Mouse (Mus musculus) spleen, postnatal 36 days (tissue): ENCODE results near the gene Tnfrsf25.

Source experiments
- DNase-seq, 2 experiments: peaks; one replicate each; pipeline ENCODE4 v3.0.0; 2022; ENCODE audit warnings: low spot score in 2 of 2, mixed read lengths in 1 of 2

Gene Tnfrsf25

DNA sequence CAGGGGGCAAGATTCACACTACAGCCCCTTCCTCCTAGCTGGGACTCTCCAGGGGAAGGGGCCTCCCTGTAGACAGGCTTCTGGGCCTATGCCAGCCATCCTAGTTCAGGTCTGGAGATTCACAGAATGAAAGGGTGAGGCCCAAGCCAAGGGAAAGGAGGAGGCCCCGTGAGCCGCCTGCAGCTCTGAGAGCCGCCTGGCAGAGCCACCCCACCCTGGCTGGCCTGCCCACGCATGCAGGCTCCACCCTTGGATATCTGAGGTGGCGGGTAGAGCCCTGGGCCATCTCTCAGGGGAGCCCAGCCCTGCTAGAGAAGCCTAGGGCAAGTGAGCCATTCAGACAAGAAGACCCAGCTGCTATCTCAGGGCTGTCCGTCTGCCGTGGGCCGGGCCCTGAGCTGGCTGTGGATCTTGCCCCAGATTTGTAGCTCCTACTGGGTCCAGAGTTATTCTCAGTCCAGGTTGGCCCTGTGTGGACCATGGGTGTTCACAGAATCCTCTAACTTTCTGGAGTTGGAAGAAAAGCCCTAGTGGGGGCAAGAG is 22.9 kb upstream of the Tnfrsf25 start:
- DNase-seq = peak; percentile 55 to 56

DNA sequence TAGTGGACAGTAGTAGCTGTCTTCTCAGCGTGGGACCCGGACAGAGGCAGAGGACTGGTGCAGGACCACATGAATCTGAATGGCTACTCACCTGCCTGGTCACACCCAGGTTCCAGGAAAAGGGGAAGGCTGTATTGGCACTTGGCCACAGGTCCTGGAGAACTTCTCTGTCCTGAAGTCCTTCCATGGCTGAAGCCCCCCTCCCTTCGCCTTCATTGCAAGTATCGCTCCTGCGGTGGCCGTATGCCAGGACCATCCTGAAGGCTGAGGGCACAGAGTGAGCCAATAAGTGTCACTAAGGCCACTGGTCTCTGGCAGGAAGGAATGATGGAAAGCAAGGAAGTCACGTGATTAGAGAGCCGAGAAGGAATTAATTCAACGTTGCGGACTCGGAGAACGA is 21.5 kb upstream of the Tnfrsf25 start:
- no peak for DNase-seq

DNA sequence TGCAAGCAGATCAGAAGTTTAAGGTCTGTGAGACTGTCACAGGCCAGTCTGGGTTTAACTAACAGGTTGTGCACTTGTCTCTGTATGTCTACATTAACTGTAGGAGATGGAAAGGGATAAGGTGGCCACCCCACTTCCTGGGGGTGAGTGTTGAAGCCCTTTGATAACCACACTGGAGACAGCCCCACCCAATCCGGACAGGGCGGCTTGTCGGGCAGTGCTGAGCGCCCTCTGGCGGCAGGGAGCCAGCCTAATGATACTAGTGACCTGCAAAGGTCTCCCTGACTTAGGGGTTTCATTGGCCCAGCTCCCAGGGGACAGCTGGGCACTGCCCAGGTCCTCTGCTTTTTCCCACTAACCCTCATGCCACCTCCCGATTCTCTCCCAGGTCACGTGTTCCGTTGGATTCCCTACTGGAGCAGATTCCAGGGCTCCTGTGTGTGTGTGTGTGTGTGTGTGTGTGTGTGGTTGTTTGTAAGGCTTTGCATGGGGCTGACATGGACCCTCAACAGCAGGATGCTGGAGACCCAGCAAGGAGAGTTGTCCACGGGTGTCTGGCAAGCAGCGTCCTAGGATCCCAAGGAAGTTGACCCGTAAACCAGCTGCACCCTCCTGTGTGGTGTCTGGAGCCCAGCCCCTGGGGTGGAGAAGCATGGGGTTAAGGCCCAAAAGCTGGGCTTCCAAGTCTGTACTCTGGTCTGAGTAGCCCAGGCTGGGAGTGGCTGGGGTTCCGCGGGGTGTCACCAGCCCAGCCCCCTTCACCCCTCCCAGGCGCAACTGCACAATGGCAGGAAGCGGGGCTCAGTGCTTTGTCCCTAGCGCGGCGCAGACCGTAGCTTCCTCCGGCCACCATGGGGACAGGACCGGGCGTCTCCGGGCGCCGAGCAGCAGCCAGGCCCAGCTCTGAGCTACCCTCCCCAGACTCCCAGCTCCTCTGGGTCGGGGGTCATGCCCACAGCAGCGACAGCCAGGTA is 19.5 kb upstream of the Tnfrsf25 start:
- peak; percentile 74 to 81 for DNase-seq

DNA sequence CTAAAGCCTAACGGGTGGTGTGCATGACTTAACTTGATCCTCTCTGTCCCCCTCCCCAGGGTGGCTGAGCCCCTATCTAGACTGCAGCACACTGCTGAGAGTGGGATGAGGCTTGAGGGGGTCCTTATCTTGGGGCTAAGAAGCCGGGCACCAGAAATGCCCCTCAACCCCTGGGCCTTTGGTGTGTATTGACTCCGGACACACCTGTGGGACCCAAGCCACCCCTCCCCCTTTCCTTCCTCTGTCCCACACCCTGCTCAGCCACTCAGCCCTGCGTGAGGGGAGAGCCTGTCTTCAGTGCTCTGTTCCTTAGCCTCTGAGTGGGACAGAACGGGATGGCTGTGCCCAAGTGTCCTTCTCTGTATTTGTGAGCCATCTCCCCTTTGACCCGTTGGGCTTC is 18.8 kb upstream of the Tnfrsf25 start:
- no peak for DNase-seq

- no peak for DNase-seq
Measured at GRCm38 (mm10) chr4:152097911-152098799, 17.6 kb upstream of the Tnfrsf25 start.

DNA sequence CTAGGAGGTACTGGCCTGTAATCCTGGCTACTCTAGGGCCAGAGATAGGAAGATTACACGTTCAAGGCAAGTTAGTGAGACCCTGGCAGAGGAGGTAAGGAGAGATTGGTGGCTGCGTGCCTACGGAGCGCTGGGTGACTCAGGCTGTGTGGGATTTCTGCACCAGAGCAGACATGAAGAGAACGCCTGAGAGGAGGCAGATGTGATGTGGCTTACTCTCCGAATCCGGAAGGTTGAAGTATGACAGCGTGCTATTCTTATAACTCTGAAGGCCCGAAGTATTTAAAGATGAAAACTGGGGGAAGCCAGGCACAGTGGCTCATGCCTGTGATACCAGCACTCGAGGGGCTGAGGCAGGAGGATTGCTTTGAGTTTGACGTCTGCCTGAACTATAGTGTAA is 15.2 kb upstream of the Tnfrsf25 start:
- DNase-seq = no peak

DNA sequence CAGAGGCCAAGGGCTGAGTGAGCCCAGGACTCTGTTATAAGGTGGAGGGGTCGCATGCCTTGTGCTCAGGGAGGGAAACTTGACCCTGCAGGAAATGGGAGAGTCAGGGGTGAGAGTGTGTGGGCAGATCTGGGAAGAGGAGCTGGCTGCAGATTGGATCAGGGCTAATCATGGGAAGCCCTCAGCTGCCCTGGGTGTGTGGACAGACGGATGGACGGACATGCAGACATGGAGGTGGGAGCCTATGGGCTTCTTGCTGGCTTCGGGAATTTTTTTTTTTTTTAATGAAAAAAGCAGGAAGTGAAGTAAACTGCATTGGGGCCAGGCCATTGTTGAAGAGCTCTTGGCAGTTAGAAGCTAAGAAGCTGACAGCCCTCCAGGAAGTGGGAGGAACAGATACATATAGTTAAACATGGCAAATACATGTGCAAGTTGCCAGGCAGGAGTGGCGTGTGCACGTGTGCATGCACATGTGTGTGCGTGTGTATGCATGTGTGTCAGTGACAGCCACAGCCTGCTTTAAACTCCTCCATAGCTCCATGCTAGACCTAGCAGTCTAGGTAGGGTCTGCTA is 14.6 kb upstream of the Tnfrsf25 start:
- no peak for DNase-seq

- no peak for DNase-seq
Measured at GRCm38 (mm10) chr4:152101921-152102320, 13.8 kb upstream of the Tnfrsf25 start.

DNA sequence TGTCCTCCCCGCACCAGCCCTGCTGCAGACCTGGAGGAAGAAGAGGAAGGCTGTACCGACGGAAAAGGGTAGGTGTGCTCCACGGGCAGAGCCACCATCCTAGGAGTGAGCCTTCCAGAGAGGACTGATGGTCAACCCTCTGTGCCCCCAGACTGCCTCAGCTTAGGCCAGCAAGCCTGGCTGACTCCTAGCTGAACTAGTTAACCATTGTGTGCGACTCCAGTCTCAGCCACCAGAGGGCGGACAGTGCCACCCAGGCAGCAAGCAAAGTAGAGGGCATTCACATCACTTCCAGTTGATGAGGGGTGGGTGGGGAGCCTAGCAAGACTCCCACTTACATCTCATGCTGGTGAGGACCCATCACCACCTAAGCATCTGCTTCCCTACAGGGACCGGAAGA is 12.7 kb upstream of the Tnfrsf25 start:
- DNase-seq = peak; percentile 61 to 64

DNA sequence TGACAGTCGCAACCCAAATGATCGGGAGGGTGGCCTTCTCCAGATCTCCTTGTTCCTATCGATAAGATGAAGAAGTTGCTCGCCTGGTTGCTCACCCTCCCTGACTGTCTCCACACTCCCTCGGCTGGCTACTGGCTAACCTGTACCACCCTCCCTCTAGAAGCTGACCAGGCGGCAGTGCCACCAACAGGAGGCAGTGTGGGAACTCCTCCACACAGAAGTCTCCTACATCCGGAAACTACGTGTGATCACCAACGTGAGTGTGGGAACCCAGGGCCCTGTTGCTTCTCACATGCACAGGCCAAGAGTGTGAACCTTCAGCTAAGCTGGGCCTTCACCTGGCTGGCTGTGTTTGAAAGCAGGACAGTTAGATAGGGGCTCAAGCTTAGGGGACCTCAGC is 9.0 kb upstream of the Tnfrsf25 start:
- DNase-seq = no peak

GRCm38 (mm10) chr4:152107493-152107892 is 8.2 kb upstream of the Tnfrsf25 start:
- no peak for DNase-seq

DNA sequence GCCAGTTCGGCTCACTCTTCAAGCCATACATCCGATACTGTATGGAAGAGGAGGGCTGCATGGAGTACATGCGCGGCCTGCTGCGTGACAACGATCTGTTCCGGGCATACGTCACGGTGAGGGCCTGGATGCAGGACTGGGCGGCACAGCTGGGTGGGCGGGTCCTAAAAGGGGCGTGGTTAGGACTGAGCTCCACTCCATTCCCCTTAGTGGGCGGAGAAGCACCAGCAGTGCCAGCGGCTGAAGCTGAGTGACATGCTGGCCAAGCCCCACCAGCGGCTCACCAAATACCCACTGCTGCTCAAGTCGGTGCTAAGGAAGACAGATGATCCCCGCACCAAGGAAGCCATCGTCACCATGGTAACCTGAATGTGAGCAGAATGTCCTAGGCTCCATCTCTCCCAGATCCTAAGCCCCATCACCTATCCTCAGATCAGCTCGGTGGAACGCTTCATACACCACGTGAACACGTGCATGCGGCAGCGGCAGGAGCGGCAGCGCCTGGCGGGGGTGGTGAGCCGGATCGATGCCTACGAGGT is 7.7 kb upstream of the Tnfrsf25 start:
- no peak for DNase-seq

- no peak for DNase-seq
Measured at GRCm38 (mm10) chr4:152108673-152109072, 7.1 kb upstream of the Tnfrsf25 start.

- no peak for DNase-seq
Measured at GRCm38 (mm10) chr4:152109509-152109908, 6.2 kb upstream of the Tnfrsf25 start.

- no peak for DNase-seq
Measured at GRCm38 (mm10) chr4:152110689-152111088, 5.0 kb upstream of the Tnfrsf25 start.

- DNase-seq = no peak
Measured at GRCm38 (mm10) chr4:152112329-152112728, 3.4 kb upstream of the Tnfrsf25 start.

DNA sequence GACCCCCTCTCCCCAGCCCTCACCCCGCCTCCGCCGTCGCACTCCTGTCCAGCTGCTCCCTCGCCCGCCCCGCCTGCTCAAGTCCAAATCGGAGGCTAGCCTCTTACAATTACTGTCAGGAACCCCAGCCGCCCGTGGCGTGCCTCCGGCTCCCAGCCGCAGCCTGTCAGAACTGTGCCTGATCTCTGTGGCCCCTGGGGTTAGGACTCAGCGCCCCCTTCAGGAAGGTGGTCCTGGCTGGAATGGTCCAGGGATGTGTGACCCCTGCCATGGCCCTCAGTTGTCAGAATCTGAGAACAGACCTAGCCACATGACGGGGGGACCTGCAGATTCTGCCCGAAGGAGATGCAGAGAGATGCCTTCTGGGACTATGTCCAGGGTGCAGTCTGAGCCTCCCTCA is 1.7 kb upstream of the Tnfrsf25 start:
- DNase-seq = no peak

DNA sequence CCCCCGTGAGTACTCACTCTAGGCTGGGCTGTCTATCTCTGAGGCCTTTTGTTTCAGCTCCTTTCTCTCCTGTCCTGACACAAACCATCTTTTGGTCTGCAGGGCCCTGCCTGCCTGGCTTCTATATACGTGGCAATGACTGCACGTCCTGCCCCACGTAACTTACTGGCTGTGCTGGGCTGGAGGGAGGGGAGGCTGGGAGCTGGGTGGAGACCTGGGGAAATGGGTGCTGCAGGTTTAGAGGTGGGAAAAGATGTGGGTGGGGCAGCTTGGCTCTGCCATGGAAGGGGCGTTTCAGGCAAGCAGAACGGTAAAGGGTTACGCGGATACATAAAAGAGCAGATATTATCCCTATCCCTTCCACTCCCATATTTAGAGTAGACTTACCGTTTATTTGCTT is 1.8 kb downstream of the Tnfrsf25 start:
- DNase-seq = no peak

GRCm38 (mm10) chr4:152119396-152120292 is 3.9 kb downstream of the Tnfrsf25 start:
- no peak for DNase-seq
